In the genomic region with DNA sequence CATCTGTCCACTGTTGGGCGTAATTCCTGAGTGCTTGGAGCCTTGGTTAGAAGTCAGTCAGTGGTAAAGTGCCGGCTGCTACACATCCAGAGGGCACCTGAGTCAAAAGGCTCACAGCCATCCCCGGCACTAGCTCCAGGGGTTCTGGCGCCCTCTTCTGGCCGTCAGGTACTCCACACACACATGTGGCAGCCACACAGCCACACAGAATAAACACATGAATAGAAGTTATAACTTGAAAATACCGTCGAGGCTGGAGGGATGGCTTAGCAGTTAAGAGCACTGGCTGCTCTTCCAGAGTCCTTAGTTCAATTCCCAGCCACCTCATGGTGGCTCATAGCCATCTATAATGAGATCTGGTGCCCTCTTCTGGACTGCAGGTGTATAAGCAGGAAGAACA, we compare ENCODE assay signal across 14 mouse cellular contexts. TPM values are rescaled to one million over a fixed set of nuclear protein-coding genes. Genes with fewer than 3 reads are reported as not detected.
DNase-seq lines count a peak whose midpoint lies in the region; ATAC-seq and TF ChIP-seq lines count a peak whose summit lies in the region.
"Had no signal": no experiment of that assay in that cellular context is flagged by ENCODE, and none has a peak within 500 bp of the region (broad histone marks: within the 10 kb centered on the region; RNA-seq: fewer than 3 reads in every experiment).

No protein-coding gene starts in this region.

- ATAC-seq in intestine, postnatal 0 days = no peak
- ATAC-seq in intestine, embryonic 15.5 days = no peak
- ATAC-seq: forebrain, embryonic 14.5 days had no signal

- H3K4me1 ChIP-seq in intestine, postnatal 0 days (replicated peaks; ENCODE audit: control insufficient read depth, insufficient read depth, low read length) = no peaks in the 10 kb centered on the region; the same call in 1 of the 2 replicates
- peaks cover 5% of the 10 kb centered on the region; the same call in 1 of the 2 replicates for H3K4me1 ChIP-seq in intestine, embryonic 15.5 days (replicated peaks)
- 0 out of 2 replicates have a peak, but pooled peaks cover 4% of the 10 kb centered on the region for H3K4me1 ChIP-seq in thymus, adult 2 months (replicated peaks; ENCODE audit: control insufficient read depth, insufficient read depth, low read length)
- H3K4me1 ChIP-seq: embryonic facial prominence, embryonic 12.5 days had no signal

- H3K27ac ChIP-seq in intestine, postnatal 0 days (ENCODE audit: low read depth, low read length) = no peak overlapping the region
- no peak overlapping the region for H3K27ac ChIP-seq in intestine, embryonic 15.5 days
- H3K27ac ChIP-seq in thymus, adult 2 months (ENCODE audit: control insufficient read depth, insufficient read depth, low read length) = no peak overlapping the region
- H3K27ac ChIP-seq: embryonic facial prominence, embryonic 12.5 days had no signal

- H3K9ac ChIP-seq in intestine, postnatal 0 days (ENCODE audit: low read depth, low read length) = no peak overlapping the region
- no peak overlapping the region for H3K9ac ChIP-seq in intestine, embryonic 15.5 days
- H3K9ac ChIP-seq: embryonic facial prominence, embryonic 12.5 days had no signal

- no peak overlapping the region for H3K4me3 ChIP-seq in intestine, postnatal 0 days (ENCODE audit: low read depth, low read length)
- no peak overlapping the region for H3K4me3 ChIP-seq in intestine, embryonic 15.5 days (replicated peaks)
- H3K4me3 ChIP-seq in thymus, adult 2 months (ENCODE audit: control insufficient read depth, insufficient read depth, low read length) = no peak overlapping the region
- H3K4me3 ChIP-seq: embryonic facial prominence, embryonic 12.5 days had no signal

- no peak for DNase-seq in thymus, adult 2 months
- DNase-seq in thymus, postnatal 36 days = no peak
- no peak for DNase-seq in brain, embryonic 14.5 days (ENCODE audit: low read depth)
- DNase-seq in splenic B cell, adult 2 months (ENCODE audit: low read depth, low spot score) = peak; percentile 9
- DNase-seq in cerebellum, postnatal 36 days = no peak
- DNase-seq in left cerebral cortex, postnatal 25 days (ENCODE audit: low spot score in 2 of 2) = no peak
- DNase-seq: adrenal gland, adult 2 months; heart, adult 18-20 months; kidney, postnatal 14 days; lung, postnatal 36 days had no signal

- intact Hi-C loops in left cerebral cortex, postnatal 25 days (cut with DNase I) = no loop called here

- H3K4me2 ChIP-seq in intestine, postnatal 0 days (replicated peaks; ENCODE audit: low read depth) = no peak overlapping the region
- H3K4me2 ChIP-seq in intestine, embryonic 15.5 days (replicated peaks) = no peak overlapping the region
- H3K4me2 ChIP-seq: embryonic facial prominence, embryonic 12.5 days had no signal

- WGBS in intestine, postnatal 0 days = 63% methylated on average over 7 of the region's 7 CpGs
- 52% methylated on average over 7 of the region's 7 CpGs for WGBS in intestine, embryonic 15.5 days
- 75% methylated on average over 7 of the region's 7 CpGs for WGBS in thymus, adult 2 months

- TF ChIP-seq POLR2A in thymus, adult 2 months (IDR thresholded peaks at IDR 0.05; ENCODE audit: control insufficient read depth, extremely low read depth, insufficient read depth, low read length, poor library complexity) = no peak
- TF ChIP-seq POLR2A in brain, embryonic 14.5 days (IDR thresholded peaks at IDR 0.05; ENCODE audit: borderline replicate concordance, extremely low read depth, insufficient read depth, insufficient read length, poor library complexity, severe bottlenecking) = no peak

- H3K9me3 ChIP-seq in intestine, postnatal 0 days (ENCODE audit: control insufficient read depth) = no peaks in the 10 kb centered on the region
- H3K9me3 ChIP-seq in intestine, embryonic 15.5 days = no peaks in the 10 kb centered on the region; the same call in 1 of the 2 replicates
- H3K9me3 ChIP-seq: embryonic facial prominence, embryonic 12.5 days had no signal

- no peaks in the 10 kb centered on the region for H3K36me3 ChIP-seq in intestine, postnatal 0 days (ENCODE audit: control insufficient read depth, insufficient read depth)
- no peaks in the 10 kb centered on the region for H3K36me3 ChIP-seq in intestine, embryonic 15.5 days
- no peaks in the 10 kb centered on the region for H3K36me3 ChIP-seq in thymus, adult 2 months (ENCODE audit: control insufficient read depth, insufficient read depth, low read length)
- no peaks in the 10 kb centered on the region for H3K36me3 ChIP-seq in splenic B cell, adult 2 months (ENCODE audit: control insufficient read depth, insufficient read depth, low read length, poor library complexity, severe bottlenecking)
- H3K36me3 ChIP-seq: embryonic facial prominence, embryonic 12.5 days had no signal

- no peaks in the 10 kb centered on the region for H3K27me3 ChIP-seq in intestine, postnatal 0 days (replicated peaks; ENCODE audit: control insufficient read depth, insufficient read depth, low read length)
- no peaks in the 10 kb centered on the region for H3K27me3 ChIP-seq in intestine, embryonic 15.5 days (replicated peaks)
- no peaks in the 10 kb centered on the region for H3K27me3 ChIP-seq in thymus, adult 2 months (ENCODE audit: control insufficient read depth, insufficient read depth, low read length)
- no peaks in the 10 kb centered on the region for H3K27me3 ChIP-seq in splenic B cell, adult 2 months (ENCODE audit: control insufficient read depth, insufficient read depth, low read length, poor library complexity, severe bottlenecking)
- H3K27me3 ChIP-seq: embryonic facial prominence, embryonic 12.5 days had no signal

- peak; percentile 53 for TF ChIP-seq CTCF in intestine, postnatal 0 days (IDR thresholded peaks at IDR 0.05; ENCODE audit: low read depth)
- 0 out of 2 replicates have a peak, but pooled peaks have one; percentile 51 for TF ChIP-seq CTCF in thymus, adult 2 months (IDR thresholded peaks at IDR 0.05; ENCODE audit: borderline replicate concordance, control insufficient read depth, extremely low read depth, insufficient read depth, low read length, poor library complexity)
- TF ChIP-seq CTCF in brain, embryonic 14.5 days (IDR thresholded peaks at IDR 0.05; ENCODE audit: borderline replicate concordance, extremely low read depth, insufficient read depth, insufficient read length) = 0 out of 2 replicates have a peak, but pooled peaks have one; percentile 25

RNA-seq across cellular contexts. Expression of a gene that starts 20.2 kb away (rescaled TPM):
- polyA plus RNA-seq in intestine, postnatal 0 days (2015; fragmentation: Nextera tagmentation; extraction: Ambion mirVana) = 13.0 and 14.2 TPM in 2 replicates
- 25.8 and 27.4 TPM in 2 replicates for polyA plus RNA-seq in intestine, embryonic 15.5 days (2015; fragmentation: Nextera tagmentation; extraction: Ambion mirVana)
- 25.9 and 31.6 TPM in 2 replicates for polyA plus RNA-seq in thymus, adult 2 months (2012; rRNA removed)
- 28.4 and 42.0 TPM in 2 replicates for polyA plus RNA-seq in brain, embryonic 14.5 days (2012; rRNA removed)
- 10 to 100 TPM; 38.9 to 41.4 TPM for total RNA-seq in left cerebral cortex, postnatal 25 days (2021)
